Mouse (Mus musculus) lung, embryonic 14.5 days (tissue): ENCODE data around the gene Nagk. TPM values are rescaled to one million over a fixed set of nuclear protein-coding genes. Genes with fewer than 3 reads are reported as not detected.
A peak's percentile ranks its signal among the peaks of the same experiment; 100 is the strongest.

Experiments used
- ATAC-seq: fragments of 200-750 bp; cut with Nextera tagmentation; 2 replicates; pipeline ENCODE4 v1.8.0; 2017; ENCODE audit warnings: mild to moderate bottlenecking, moderate TSS enrichment, moderate library complexity; ENCODE audit not compliant: insufficient read depth
- DNase-seq: peaks from one replicate; pipeline ENCODE4 v3.0.0-alpha.2; 2015
- H3K27ac ChIP-seq: fragments of 300-500 bp; sonication (generic); 2 replicates; pipeline ENCODE4 v1.5.1; 2014; ENCODE audit warnings: low read depth, mild to moderate bottlenecking, moderate library complexity
- H3K27me3 ChIP-seq: fragments of 300-500 bp; sonication (generic); 2 replicates; pipeline ENCODE4 v1.6.1; 2014; ENCODE audit warnings: low read length, control low read depth; ENCODE audit not compliant: insufficient read depth
- H3K36me3 ChIP-seq: fragments of 300-500 bp; sonication (generic); 2 replicates; pipeline ENCODE4 v1.6.1; 2014; ENCODE audit warnings: control low read depth; ENCODE audit not compliant: insufficient read depth
- H3K4me1 ChIP-seq: fragments of 300-500 bp; sonication (generic); 2 replicates; pipeline ENCODE4 v1.6.1; 2014; ENCODE audit warnings: antibody characterized with exemption, control low read depth; ENCODE audit not compliant: insufficient read depth
- H3K4me2 ChIP-seq: fragments of 300-500 bp; sonication (generic); 2 replicates; pipeline ENCODE4 v1.6.1; 2014; ENCODE audit warnings: mild to moderate bottlenecking
- H3K4me3 ChIP-seq: fragments of 300-500 bp; sonication (generic); 2 replicates; pipeline ENCODE4 v1.5.1; 2014; ENCODE audit warnings: low read depth, low read length
- H3K9ac ChIP-seq: fragments of 300-500 bp; sonication (generic); 2 replicates; pipeline ENCODE4 v1.6.1; 2014
- H3K9me3 ChIP-seq: fragments of 300-500 bp; sonication (generic); 2 replicates; pipeline ENCODE4 v1.6.1; 2016; ENCODE audit warnings: low read depth, low read length, control low read depth
- CTCF ChIP-seq: IDR thresholded peaks from 2 replicates; pipeline ENCODE4 v1.5.1; 2016; ENCODE audit warnings: antibody characterized with exemption, low read depth
- WGBS: fragments of 180-500 bp; shearing (Covaris S2); extraction: QIAGEN DNeasy Blood & Tissue Kit; methylation state at CpG from one replicate; pipeline ENCODE4 v1.1.7; 2014; 5-methylcytosine and 5-hydroxymethylcytosine counted together
- polyA plus RNA-seq: library from polyadenylated mRNA; unstranded; fragments of >200 nt; fragmentation: Nextera tagmentation; extraction: Ambion mirVana; gene quantifications from 2 replicates; pipeline ENCODE4 v1.2.1, GENCODE M21; 2014

Nagk gene
- polyA plus RNA-seq, 1 experiment from 2014 or later = 49.3 TPM

- Histone ChIP-seq H3K27me3 (no peaks in the 10 kb centered on the region), H3K9me3 (no peaks in the 10 kb centered on the region), H3K27ac (no peak overlapping the region), H3K4me1 (no peaks in the 10 kb centered on the region), H3K4me2 (no peak overlapping the region), H3K4me3 (no peak overlapping the region), H3K36me3 (no peaks in the 10 kb centered on the region), H3K9ac (no peak overlapping the region)
- WGBS = 91% methylated on average over 2 of the region's 2 CpGs
- DNase-seq (no peak), ATAC-seq (no peak)
- no peak for TF ChIP-seq CTCF
Measured at GRCm38 (mm10) chr6:83836826-83837225, 42.0 kb downstream of the Nagk start.

DNA sequence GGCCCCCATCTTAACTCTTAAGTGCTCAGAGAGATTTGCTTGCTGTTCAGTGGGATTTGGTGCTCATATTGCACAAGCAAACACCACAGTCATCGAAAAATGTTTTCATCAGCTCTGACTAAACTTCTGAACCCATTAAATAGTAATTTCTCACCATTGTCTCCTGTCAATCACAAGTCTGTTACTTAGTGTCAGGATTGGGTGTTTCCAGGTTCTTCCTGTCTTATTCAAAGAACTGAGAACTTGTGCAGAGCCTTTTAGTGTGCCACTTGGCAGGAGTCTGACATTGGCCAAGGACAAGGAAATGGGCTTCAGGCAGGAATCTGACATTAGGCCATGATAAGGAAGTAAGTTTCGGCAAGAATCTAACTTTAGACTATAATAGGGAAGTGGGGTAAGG, 43.3 kb downstream of the Nagk start:
- no peak for DNase-seq
- no peak for ATAC-seq
- Histone ChIP-seq H3K4me3 (no peak overlapping the region), H3K27me3 (no peaks in the 10 kb centered on the region), H3K4me1 (no peaks in the 10 kb centered on the region), H3K27ac (no peak overlapping the region), H3K4me2 (no peak overlapping the region), H3K9me3 (no peaks in the 10 kb centered on the region), H3K36me3 (no peaks in the 10 kb centered on the region), H3K9ac (no peak overlapping the region)
- WGBS = 72% methylated on average over 2 of the region's 2 CpGs
- TF ChIP-seq CTCF = no peak

- Histone ChIP-seq H3K4me2 (no peak overlapping the region), H3K9ac (no peak overlapping the region), H3K9me3 (no peaks in the 10 kb centered on the region), H3K36me3 (no peaks in the 10 kb centered on the region), H3K27me3 (no peaks in the 10 kb centered on the region), H3K27ac (no peak overlapping the region), H3K4me3 (no peak overlapping the region), H3K4me1 (no peaks in the 10 kb centered on the region)
- no peak for TF ChIP-seq CTCF
- ATAC-seq (peak; percentile 38; the same call in 1 of the 2 replicates), DNase-seq (peak; percentile 30)
- 68% methylated on average over 6 of the region's 6 CpGs for WGBS
Measured at GRCm38 (mm10) chr6:83840086-83840485, 45.3 kb downstream of the Nagk start.

- Histone ChIP-seq H3K27me3 (no peaks in the 10 kb centered on the region), H3K27ac (no peak overlapping the region), H3K4me2 (no peak overlapping the region), H3K9ac (no peak overlapping the region), H3K36me3 (no peaks in the 10 kb centered on the region), H3K9me3 (no peaks in the 10 kb centered on the region), H3K4me3 (no peak overlapping the region), H3K4me1 (no peaks in the 10 kb centered on the region)
- WGBS = 84% methylated on average over 10 of the region's 10 CpGs
- no peak for TF ChIP-seq CTCF
- ATAC-seq = no peak
- DNase-seq = no peak
Measured at GRCm38 (mm10) chr6:83844913-83845312, 50.1 kb downstream of the Nagk start.

DNA sequence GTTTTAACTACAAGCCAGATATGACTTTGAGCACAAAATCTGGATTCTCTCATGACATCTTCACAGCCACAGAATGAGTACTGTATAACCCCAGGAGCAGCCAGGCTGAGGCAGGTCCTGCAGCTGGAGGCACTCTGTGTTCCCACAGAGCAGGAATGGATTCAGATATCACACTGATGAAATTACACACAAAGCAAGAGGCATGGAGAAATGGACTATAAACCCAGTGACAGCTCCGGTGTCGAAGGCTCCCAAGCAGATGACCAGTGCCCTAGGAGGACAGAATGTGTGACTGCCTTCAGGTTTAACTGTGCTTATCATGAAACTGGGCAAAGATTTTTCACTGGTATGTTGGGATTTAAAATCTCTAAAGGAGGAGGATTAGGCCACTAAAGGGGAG, 51.4 kb downstream of the Nagk start:
- H3K27me3 ChIP-seq = no peaks in the 10 kb centered on the region
- ATAC-seq = no peak
- H3K9me3 ChIP-seq = no peaks in the 10 kb centered on the region
- no peak for TF ChIP-seq CTCF
- WGBS = 85% methylated on average over 2 of the region's 2 CpGs
- no peaks in the 10 kb centered on the region for H3K4me1 ChIP-seq
- H3K9ac ChIP-seq = no peak overlapping the region
- no peak overlapping the region for H3K4me2 ChIP-seq
- no peak overlapping the region for H3K4me3 ChIP-seq
- H3K36me3 ChIP-seq = no peaks in the 10 kb centered on the region
- H3K27ac ChIP-seq = no peak overlapping the region
- DNase-seq = no peak

GRCm38 (mm10) chr6:83849446-83849845, 54.7 kb downstream of the Nagk start:
- H3K9me3 ChIP-seq = no peaks in the 10 kb centered on the region
- H3K4me3 ChIP-seq = no peak overlapping the region
- no peak overlapping the region for H3K9ac ChIP-seq
- H3K4me2 ChIP-seq = no peak overlapping the region
- no peak for ATAC-seq
- DNase-seq = no peak
- TF ChIP-seq CTCF = no peak
- H3K4me1 ChIP-seq = no peaks in the 10 kb centered on the region
- no peak overlapping the region for H3K27ac ChIP-seq
- H3K36me3 ChIP-seq = no peaks in the 10 kb centered on the region
- H3K27me3 ChIP-seq = no peaks in the 10 kb centered on the region
- 80% methylated on average over 2 of the region's 2 CpGs for WGBS

Other genes starting within 250 kb of the Nagk start
- 18.6 and 19.7 TPM in 2 replicates for gene Stambp, start 222.3 kb upstream of the Nagk start, polyA plus RNA-seq
- not detected in 2 replicates for gene Clec4f, start 138.8 kb upstream of the Nagk start, polyA plus RNA-seq
- not detected in 2 replicates for gene Cd207, start 117.1 kb upstream of the Nagk start, polyA plus RNA-seq
- not detected in 2 replicates for gene Vax2, start 83.7 kb upstream of the Nagk start, polyA plus RNA-seq
- gene Atp6v1b1, start 52.0 kb upstream of the Nagk start, polyA plus RNA-seq = not detected in 2 replicates
- 0.21 TPM in 1 of 2 replicates, not detected in the other for gene Ankrd53, start 32.3 kb upstream of the Nagk start, polyA plus RNA-seq
- 74.7 and 77.4 TPM in 2 replicates for gene Tex261, start 19.2 kb upstream of the Nagk start, polyA plus RNA-seq
- 19.3 and 19.8 TPM in 2 replicates for gene Paip2b, start 36.8 kb downstream of the Nagk start, polyA plus RNA-seq
- 71.6 and 77.8 TPM in 2 replicates for gene Zfp638, start 72.1 kb downstream of the Nagk start, polyA plus RNA-seq
- 11.5 and 13.5 TPM in 2 replicates for gene Dysf, start 213.6 kb downstream of the Nagk start, polyA plus RNA-seq